Mouse (Mus musculus): ENCODE results near the gene Gm20388. TPM values are rescaled to one million over a fixed set of nuclear protein-coding genes. Genes with fewer than 3 reads are reported as not detected.

Gm20388 gene
- polyA plus RNA-seq, 2 experiments, result 8.5 TPM; not detected in 1

DNA sequence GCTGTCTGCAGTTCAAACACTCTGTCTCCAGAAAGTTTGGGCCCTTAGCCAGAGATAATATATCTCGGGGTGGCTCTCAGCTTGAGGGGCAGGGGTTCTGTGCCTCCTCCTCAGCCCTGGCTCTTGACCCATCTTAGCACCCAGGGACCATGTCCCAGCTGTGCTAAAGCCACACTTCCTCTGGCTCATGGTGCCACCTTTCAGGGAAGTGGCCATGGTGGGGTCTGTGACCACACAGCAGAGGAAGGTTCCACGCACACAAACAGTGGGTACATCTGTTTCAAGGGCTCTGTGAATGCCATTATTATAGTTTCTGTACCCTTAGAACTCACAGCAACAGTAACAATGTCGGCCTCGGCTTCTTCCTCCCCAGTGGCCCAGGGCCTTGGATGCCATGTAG, 873.1 kb downstream of the Gm20388 start:
- ATAC-seq (ENCODE audit: insufficient read depth) (no peak), DNase-seq (ENCODE audit: low read depth in 3 of 3, low spot score in 3 of 3) (no peak)

DNA sequence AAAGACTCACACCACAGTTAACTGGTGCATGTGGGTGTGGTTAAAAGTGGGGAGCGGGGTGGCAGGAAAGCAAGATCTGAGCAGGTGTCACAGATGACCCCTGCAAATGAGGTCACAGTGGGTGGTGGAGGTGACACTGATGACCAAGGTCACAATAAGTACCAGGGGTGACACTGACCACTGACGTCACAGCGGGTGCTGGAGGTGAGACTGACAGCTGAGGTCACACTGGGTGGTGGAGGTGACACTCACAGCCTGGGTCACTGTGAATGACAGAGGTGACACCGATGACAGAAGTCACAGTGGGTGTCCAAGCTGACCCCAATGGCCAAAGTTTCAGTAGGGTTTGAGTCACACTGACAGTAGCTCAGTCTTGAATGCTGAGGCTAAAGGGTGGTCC, 876.1 kb downstream of the Gm20388 start:
- Histone ChIP-seq H3K27me3 (ENCODE audit: control insufficient read depth, insufficient read depth, low read length) (no peaks in the 10 kb centered on the region), H3K9ac (replicated peaks) (no peak overlapping the region), H3K9me3 (ENCODE audit: control insufficient read depth, low read length) (no peaks in the 10 kb centered on the region), H3K4me3 (ENCODE audit: insufficient read depth in 1 of 2, low read depth in 2 of 2, low read length in 2 of 2) (no peak overlapping the region), H3K4me2 (ENCODE audit: low read depth) (no peak overlapping the region), H3K27ac (no peak overlapping the region), H3K4me1 (replicated peaks; ENCODE audit: control insufficient read depth in 2 of 2, insufficient read depth in 2 of 2, low read length in 1 of 2) (no peaks in the 10 kb centered on the region; a peak in 1 of 4 replicates), H3K36me3 (replicated peaks; ENCODE audit: control insufficient read depth, insufficient read depth, low read depth) (no peaks in the 10 kb centered on the region)
- DNase-seq (ENCODE audit: low read depth in 3 of 3, low spot score in 3 of 3) (no peak), ATAC-seq (ENCODE audit: insufficient read depth) (no peak)
- WGBS (ENCODE audit: insufficient replicate concordance), result 56% methylated on average over 4 of the region's 4 CpGs
- TF ChIP-seq EP300 (IDR thresholded peaks at IDR 0.05; ENCODE audit: low read depth) (no peak), CTCF (IDR thresholded peaks at IDR 0.05; ENCODE audit: low read depth) (no peak)

More for the DNA sequence above, 873.1 kb downstream of the Gm20388 start:
- H3K9ac ChIP-seq (replicated peaks), result no peak overlapping the region
- H3K36me3 ChIP-seq (replicated peaks; ENCODE audit: control insufficient read depth, insufficient read depth, low read depth), result no peaks in the 10 kb centered on the region
- H3K4me1 ChIP-seq (replicated peaks; ENCODE audit: control insufficient read depth in 2 of 2, insufficient read depth in 2 of 2, low read length in 1 of 2), result no peaks in the 10 kb centered on the region; a peak in 1 of 4 replicates
- 63% methylated on average over 4 of the region's 4 CpGs for WGBS (ENCODE audit: insufficient replicate concordance)
- H3K4me2 ChIP-seq (ENCODE audit: low read depth), result no peak overlapping the region
- no peaks in the 10 kb centered on the region for H3K27me3 ChIP-seq (ENCODE audit: control insufficient read depth, insufficient read depth, low read length)
- no peak overlapping the region for H3K4me3 ChIP-seq (ENCODE audit: insufficient read depth in 1 of 2, low read depth in 2 of 2, low read length in 2 of 2)
- no peak overlapping the region for H3K27ac ChIP-seq
- TF ChIP-seq CTCF (IDR thresholded peaks at IDR 0.05; ENCODE audit: low read depth), result no peak
- TF ChIP-seq EP300 (IDR thresholded peaks at IDR 0.05; ENCODE audit: low read depth), result no peak
- H3K9me3 ChIP-seq (ENCODE audit: control insufficient read depth, low read length), result no peaks in the 10 kb centered on the region

DNA sequence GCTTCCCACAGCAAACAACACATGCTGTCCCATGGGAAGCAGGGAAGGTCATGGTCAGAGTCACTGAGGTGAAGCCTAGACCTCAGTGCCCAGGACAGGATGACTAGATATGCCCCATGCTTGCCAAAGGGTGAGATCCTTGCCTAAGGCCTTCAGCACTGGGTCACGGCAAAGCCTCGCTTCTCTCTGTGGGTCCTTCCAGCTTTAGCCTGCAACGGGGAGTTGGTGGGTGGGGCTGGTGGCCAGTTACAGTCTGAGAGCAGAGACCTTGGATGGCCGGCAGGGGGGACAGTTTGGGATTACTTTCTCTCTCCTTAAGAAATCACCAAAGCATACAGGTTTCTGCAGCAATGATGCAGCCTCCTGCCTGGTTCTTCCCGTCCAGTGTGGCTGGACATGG, 877.0 kb downstream of the Gm20388 start:
- H3K36me3 ChIP-seq (replicated peaks; ENCODE audit: control insufficient read depth, insufficient read depth, low read depth), result no peaks in the 10 kb centered on the region
- DNase-seq (ENCODE audit: low read depth in 3 of 3, low spot score in 3 of 3) (no peak), ATAC-seq (ENCODE audit: insufficient read depth) (no peak)
- no peak overlapping the region for H3K4me2 ChIP-seq (ENCODE audit: low read depth)
- H3K4me3 ChIP-seq (ENCODE audit: insufficient read depth in 1 of 2, low read depth in 2 of 2, low read length in 2 of 2), result no peak overlapping the region
- H3K9ac ChIP-seq (replicated peaks), result no peak overlapping the region
- no peaks in the 10 kb centered on the region; a peak in 1 of 4 replicates for H3K4me1 ChIP-seq (replicated peaks; ENCODE audit: control insufficient read depth in 2 of 2, insufficient read depth in 2 of 2, low read length in 1 of 2)
- H3K27me3 ChIP-seq (ENCODE audit: control insufficient read depth, insufficient read depth, low read length), result no peaks in the 10 kb centered on the region
- TF ChIP-seq CTCF (IDR thresholded peaks at IDR 0.05; ENCODE audit: low read depth) (no peak), EP300 (IDR thresholded peaks at IDR 0.05; ENCODE audit: low read depth) (no peak)
- H3K27ac ChIP-seq, result no peak overlapping the region
- 45% methylated on average over 5 of the region's 5 CpGs for WGBS (ENCODE audit: insufficient replicate concordance)
- H3K9me3 ChIP-seq (ENCODE audit: control insufficient read depth, low read length), result no peaks in the 10 kb centered on the region

DNA sequence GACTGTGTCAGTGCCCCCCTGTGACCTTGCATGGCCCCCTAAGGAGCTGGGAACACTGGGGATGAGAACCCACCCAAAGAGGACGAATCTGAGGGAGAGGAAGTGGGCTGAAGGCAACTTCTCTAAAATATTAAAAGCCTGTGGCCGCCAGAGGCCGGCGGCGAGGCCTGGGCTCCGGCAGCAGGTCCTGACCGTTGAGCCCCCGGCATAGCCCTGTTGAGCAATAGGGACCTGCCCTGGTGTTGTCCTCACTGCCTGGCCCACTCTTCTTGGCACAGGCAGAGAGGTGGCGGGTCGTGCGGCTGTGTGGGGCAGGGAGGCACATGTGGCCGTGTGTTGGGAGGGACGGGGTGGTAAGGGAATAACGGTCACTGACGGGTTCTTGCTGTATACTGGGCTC, 882.1 kb downstream of the Gm20388 start:
- DNase-seq (ENCODE audit: low read depth in 3 of 3, low spot score in 3 of 3) (no peak), ATAC-seq (ENCODE audit: insufficient read depth) (0 out of 2 replicates have a peak, but pooled peaks have one; percentile 46)
- Histone ChIP-seq H3K36me3 (replicated peaks; ENCODE audit: control insufficient read depth, insufficient read depth, low read depth) (no peaks in the 10 kb centered on the region), H3K4me3 (ENCODE audit: insufficient read depth in 1 of 2, low read depth in 2 of 2, low read length in 2 of 2) (no peak overlapping the region), H3K9ac (replicated peaks) (no peak overlapping the region), H3K27ac (no peak overlapping the region), H3K27me3 (ENCODE audit: control insufficient read depth, insufficient read depth, low read length) (no peaks in the 10 kb centered on the region), H3K4me1 (replicated peaks; ENCODE audit: control insufficient read depth in 2 of 2, insufficient read depth in 2 of 2, low read length in 1 of 2) (no peaks in the 10 kb centered on the region), H3K4me2 (ENCODE audit: low read depth) (no peak overlapping the region), H3K9me3 (ENCODE audit: control insufficient read depth, low read length) (no peaks in the 10 kb centered on the region)
- WGBS (ENCODE audit: insufficient replicate concordance), result 27% methylated on average over 15 of the region's 15 CpGs
- TF ChIP-seq EP300 (IDR thresholded peaks at IDR 0.05; ENCODE audit: low read depth), result no peak
- no peak for TF ChIP-seq CTCF (IDR thresholded peaks at IDR 0.05; ENCODE audit: low read depth)

DNA sequence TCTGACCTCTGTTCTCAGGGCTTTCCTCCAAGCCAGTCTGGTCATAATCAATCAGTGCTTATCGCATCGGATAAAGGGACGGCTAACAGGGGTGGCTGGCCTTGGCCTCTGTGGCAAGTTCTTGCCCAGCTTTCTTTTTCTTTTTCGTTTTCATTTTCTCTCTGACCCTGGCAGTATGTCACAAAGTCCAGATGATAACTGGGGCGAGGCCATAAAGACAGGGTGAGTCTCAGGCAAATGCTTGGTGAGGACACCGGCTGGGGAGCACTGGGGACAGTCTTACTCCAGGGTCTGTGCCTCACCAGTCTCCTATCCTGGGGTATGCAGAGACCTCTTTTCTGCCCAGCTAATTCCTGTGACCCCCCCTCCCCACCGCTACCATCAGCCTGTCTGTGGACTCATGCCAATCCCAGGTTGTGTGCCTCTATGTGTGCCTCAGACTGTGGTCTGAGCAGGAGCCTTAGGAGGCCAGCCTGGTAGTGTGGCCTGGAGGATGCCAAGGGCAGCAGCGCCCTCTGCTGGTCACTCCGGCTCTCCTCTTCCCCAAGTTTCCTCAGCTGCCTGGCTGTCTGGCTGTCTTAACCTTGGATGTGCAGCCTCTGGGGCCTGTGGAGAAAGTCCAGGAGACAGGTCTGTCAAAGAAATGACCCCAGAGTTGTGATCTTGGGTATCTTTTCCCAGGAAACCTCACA, 885.4 kb downstream of the Gm20388 start:
- Histone ChIP-seq H3K4me1 (replicated peaks; ENCODE audit: control insufficient read depth in 2 of 2, insufficient read depth in 2 of 2, low read length in 1 of 2) (no peaks in the 10 kb centered on the region), H3K36me3 (replicated peaks; ENCODE audit: control insufficient read depth, insufficient read depth, low read depth) (no peaks in the 10 kb centered on the region), H3K27ac (no peak overlapping the region), H3K4me3 (ENCODE audit: insufficient read depth in 1 of 2, low read depth in 2 of 2, low read length in 2 of 2) (no peak overlapping the region), H3K9me3 (ENCODE audit: control insufficient read depth, low read length) (no peaks in the 10 kb centered on the region), H3K4me2 (ENCODE audit: low read depth) (no peak overlapping the region), H3K9ac (replicated peaks) (no peak overlapping the region), H3K27me3 (ENCODE audit: control insufficient read depth, insufficient read depth, low read length) (no peaks in the 10 kb centered on the region)
- peak; percentile 24 to 35 (median 30) for DNase-seq (ENCODE audit: low read depth in 3 of 3, low spot score in 3 of 3)
- 39% methylated on average over 9 of the region's 9 CpGs for WGBS (ENCODE audit: insufficient replicate concordance)
- TF ChIP-seq EP300 (IDR thresholded peaks at IDR 0.05; ENCODE audit: low read depth) (no peak), CTCF (IDR thresholded peaks at IDR 0.05; ENCODE audit: low read depth) (peak; percentile 95)
- peak; percentile 44; the same call in 1 of the 2 replicates for ATAC-seq (ENCODE audit: insufficient read depth)

Data from liver, embryonic 14.5 days (tissue).